Mouse (Mus musculus) mature B cell (primary cell): ENCODE results near the gene Usp43.

Experiments
- in situ Hi-C: fragments of 300-500 bp; cut with MboI; formaldehyde crosslinking; loops from 2 replicates; pipeline ENCODE4 v1.14.3; 2019

Usp43 gene

DNA sequence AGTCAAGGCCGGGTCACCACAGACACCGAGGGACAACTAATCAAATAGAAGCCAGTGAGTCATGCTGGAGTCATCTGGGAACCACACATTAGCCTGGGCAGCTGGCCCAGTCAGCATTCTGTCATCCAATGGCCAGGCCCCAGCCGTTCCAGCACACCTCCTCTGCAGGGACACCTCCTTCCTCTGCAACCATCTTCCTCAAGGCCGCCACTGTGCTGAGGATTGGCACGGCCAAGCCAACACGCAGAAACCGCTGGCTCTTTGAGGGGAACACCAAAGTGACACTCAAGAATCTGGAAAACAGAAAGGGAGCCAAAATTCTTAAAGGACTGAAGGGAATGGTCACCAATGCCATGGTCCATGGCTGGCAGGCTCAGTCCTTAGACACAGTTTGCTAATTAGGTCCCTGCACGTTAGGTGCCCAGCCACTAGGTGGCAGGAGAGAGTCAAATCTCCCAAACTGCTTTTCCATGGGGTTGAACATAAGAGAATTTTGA is 24.8 kb downstream of the Usp43 start:
- in situ Hi-C loops, result no loop called here

DNA sequence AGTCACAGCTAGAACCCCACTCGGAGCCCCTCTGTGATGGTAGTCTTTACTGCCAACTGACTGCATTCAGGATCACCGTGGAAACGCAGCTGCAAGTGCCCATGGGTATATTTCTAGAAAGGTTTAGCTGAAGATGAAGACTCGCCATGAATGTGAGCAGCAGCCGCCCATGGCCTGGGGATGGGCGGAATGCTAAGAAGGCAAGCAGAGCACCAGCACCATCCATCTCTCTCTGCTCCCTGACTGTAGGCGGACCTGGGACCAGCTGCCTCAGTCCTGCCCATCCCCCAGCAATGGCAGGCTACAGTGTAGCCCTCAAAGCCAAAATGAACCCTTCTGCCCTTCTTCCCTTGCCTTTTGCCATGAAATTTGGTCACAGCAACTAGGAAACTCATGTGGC is 26.3 kb downstream of the Usp43 start:
- in situ Hi-C loops, result no loop called here

- in situ Hi-C loops, result no loop called here
Measured at GRCm38 (mm10) chr11:67888521-67888920, 33.4 kb downstream of the Usp43 start.

DNA sequence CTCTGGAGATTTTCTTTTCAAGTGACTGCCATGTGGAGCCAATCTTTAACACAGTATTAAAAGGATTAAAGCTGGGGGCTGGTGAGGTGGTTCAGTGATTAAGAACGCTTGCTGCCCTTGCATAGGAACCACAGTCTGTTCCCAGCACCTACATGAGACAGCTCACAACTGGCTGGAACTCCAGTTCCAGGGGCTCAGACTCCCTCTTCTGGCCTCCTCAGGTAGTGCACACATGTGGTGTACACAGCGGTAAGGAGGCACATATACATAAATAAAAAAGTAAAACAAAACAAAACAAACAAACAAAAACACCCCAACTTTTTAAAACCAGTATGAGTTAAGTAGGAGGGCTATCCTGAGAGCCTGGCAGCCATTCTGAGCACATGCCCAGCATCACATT is 36.0 kb downstream of the Usp43 start:
- in situ Hi-C loops, result no loop called here

DNA sequence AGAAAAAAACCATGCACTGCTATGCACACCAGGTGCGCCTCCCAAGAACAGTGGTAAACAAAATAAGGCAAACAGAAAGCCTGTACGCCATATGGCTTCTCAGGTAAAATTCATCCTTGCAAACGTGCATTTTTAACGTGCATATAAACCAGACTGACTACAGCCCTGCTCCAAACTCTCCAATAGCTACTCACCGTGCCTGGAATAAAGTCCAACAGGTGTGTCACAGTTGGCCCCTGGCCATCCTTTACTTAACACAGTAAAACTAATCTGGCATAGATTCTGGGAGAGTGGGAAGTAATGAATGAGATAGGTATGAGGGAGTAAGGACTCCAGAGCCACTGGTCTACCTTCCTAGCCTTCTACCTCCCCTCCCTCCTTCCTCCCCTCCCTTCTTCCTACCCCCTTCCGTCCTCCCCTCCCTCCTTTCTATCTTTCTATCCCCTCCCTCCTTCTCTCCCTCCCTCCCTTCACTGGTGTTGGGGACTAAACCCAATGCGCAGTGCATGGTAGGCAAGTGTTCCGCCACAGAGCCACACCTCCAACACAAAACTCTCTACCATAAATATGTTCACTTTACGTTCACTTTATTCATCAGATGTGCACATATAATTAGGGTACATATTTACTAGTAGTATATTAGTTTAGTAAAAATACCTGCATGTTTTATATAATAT is 56.3 kb downstream of the Usp43 start:
- in situ Hi-C loops, result no loop called here

- in situ Hi-C loops, result no loop called here
Measured at GRCm38 (mm10) chr11:67865100-67865499, 56.9 kb downstream of the Usp43 start.

GRCm38 (mm10) chr11:67861399-67861838 is 60.5 kb downstream of the Usp43 start:
- in situ Hi-C loops, result no loop called here

DNA sequence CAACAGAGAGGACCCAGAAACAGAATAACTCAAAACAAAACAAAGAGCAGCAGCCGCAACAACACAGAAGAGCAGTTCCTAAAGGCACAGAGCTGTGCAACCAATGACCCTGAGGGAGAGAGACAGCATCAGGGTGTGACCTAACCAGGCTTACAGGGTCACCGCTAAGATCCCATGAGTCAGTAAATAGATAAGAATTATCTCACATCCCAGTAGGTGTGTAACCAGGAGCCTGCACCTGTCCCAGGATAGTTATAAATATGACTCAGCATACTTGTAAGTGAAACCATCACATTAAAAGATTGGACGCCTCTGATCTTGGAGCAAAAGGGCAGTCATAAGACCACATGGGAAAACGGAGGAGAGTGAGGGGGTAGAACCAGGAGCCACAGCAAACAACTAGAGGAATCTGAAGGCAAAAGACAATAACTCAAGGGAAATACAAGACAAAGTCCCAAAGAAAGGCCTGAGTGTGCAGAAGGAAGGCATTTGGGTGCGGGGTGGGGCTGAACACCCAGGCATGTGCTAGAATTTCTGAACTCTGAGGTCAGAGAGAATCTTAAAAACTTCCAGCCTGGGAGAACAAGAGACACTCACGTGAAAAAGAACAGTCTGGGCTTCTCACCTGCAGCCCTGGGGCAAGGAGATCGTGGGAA is 61.1 kb downstream of the Usp43 start:
- in situ Hi-C loops, result no loop called here

DNA sequence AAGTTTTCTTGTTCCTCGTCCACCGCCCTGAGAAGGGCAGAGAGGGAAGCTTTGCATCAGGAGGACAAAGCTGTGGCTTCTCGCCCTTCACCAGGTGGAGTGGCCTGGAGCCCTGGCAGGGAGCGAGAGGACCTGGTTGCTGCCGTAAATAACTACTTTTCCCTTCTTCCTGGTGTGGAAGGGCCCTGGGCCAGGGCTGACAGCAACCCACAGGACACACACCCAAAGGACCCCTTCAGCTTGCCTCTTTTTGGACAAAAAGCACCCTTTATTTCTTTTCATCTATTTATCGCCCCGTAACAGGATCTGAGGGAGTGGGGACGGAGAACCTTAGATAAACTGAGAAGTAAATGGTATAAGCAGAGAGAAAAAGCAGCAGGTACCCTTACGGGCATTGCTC is 63.4 kb downstream of the Usp43 start:
- in situ Hi-C loops, result no loop called here

- in situ Hi-C loops, result no loop called here
Measured at GRCm38 (mm10) chr11:67855035-67855434, 66.9 kb downstream of the Usp43 start.

DNA sequence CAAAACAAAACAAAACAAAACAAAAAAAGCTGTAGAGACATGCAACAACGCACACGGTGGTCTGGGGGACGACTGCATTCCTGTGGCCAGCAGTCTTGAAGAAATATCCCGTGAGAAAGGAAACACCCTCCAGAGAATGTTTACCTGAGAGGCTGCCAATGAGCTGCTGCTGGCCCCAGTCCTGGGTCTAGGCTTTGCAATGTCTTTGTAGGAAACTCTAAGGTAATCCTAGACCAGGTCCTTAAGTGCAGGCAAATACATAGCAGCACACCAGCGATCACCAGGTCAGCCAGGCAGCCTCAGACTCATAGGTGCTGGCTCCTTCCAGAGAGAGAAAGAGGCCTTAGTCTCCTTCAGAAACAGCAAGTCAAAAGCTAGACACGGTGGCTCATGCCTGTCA is 68.0 kb downstream of the Usp43 start:
- in situ Hi-C loops, result no loop called here

- in situ Hi-C loops, result no loop called here
Measured at GRCm38 (mm10) chr11:67851770-67852169, 70.2 kb downstream of the Usp43 start.

DNA sequence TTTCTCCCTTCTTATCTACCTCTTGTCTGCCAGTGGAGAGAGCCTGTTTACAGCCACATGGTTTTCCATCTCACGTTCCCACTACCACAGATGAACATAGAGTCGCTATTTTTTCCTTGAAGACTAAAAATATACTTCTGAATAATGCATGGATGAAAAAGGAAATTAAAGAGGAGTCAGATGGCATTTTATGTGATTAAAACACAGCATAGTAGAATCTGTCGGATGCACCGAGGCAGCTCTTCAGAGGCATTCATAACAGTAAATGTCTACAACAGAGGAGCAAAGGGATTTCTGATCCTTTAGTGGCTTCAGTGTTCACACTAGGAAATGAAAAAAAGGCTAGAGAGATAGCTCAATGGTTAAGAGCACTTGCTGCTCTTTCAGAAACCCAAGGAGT is 76.8 kb downstream of the Usp43 start:
- in situ Hi-C loops, result no loop called here

GRCm38 (mm10) chr11:67839810-67840209 is 82.1 kb downstream of the Usp43 start:
- in situ Hi-C loops, result no loop called here

- in situ Hi-C loops, result no loop called here
Measured at GRCm38 (mm10) chr11:67835408-67836078, 86.4 kb downstream of the Usp43 start.

DNA sequence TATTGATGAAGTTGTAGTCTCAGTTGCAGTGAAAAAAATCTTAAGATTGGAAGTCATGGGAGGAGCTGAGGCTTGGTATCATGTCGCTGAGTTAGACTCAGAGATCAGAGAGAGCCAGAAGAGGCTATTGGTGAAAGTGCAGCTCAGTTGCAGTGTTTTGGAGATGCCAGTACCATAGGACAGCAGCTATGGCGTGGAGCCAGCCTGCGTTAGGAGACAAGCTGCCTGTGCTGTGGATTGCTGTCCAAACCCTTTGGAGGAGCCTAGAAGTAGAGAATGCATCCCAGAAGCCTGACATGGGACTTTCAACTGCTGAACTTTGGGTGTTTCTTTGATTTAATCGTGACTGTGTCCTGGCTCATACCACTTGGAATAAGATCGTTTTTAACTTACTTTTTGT is 90.1 kb downstream of the Usp43 start:
- in situ Hi-C loops, result no loop called here

DNA sequence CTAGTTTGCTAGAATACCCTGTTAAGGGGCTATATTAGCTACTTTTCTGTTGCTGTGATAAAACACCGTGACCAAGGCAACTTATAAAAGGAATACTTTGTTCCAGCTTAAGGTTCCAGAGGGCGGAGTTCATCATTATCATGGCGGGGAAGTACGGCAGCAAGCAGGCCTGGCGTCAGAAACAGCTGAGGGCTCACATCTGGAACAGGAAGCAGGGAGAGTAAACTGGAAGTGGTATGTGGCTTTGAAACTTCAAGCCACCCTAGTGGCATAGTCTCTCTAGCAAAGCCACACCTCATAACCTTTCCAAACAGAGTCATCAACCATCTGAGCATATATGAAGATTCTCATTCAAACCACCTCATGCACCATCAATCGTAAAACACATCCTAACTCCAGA is 92.4 kb downstream of the Usp43 start:
- in situ Hi-C loops, result no loop called here

DNA sequence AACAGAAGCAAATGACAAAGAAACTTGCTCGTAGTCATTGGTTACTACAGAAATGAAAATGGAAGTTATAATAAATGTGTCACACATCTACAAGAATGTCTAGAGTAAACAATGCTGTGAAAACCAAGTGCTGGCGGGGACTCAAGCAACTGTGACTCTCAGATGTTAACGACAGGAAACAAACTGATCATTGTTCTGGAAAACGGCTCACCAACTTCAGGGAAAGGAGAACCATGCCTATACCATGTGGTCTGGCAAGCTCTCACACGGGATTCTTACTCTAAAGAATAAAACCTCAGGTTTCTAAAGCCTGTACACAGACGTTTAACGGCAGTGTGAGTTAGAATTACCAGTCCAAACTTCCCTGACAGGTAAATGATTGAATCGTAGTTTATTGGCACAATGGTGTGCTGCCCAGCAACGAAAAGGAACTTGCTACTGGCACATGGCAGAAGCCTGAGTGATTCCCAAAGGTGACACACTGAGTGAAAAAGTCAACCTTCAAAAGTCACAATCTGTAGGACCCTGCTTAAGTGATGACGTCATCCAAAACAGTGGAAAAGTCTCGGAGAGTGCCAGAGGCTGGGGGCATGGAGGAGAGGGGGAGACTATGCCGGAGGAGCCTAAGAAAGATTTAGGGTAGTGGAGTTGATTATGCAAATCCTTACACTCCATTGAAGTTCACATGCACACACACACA is 93.4 kb downstream of the Usp43 start:
- in situ Hi-C loops, result no loop called here

DNA sequence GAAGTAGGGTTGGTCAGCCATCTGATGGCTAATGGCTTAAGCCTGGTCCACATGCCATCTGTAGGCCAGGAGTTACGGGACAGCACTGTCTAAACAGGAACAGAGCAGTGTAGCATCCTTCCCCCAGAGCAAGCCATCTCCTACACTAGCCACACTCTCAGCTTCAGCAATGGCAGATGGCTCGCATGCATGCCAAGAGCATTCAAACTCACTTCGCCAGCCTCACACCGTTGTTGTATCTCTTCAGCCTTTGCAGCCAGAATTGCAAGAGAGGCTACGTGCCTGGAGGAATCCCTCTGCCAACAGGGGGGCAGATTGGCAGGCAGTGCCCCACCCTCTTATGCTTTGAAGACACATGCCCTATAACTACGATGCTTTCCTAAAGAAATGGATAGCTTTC is 100.4 kb downstream of the Usp43 start:
- in situ Hi-C loops, result no loop called here

DNA sequence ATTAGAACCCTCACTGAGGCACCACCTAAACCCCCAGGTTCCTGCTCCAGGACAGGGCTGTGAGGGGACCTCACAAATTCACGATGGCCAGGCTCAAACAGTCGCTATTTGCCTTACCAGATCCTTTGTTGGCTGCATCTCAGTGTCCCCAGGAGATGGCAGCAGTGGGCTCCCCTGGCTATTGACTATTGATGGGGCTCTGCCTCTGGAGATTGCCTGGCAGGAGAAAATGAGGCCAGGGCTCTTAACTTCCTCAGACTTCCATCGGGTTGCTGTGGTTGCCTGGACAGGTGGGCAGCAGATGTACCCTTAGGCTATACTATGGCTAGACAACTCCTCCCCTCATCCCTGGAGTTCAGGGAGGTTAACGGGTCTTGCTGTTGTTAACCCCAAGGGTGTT is 101.7 kb downstream of the Usp43 start:
- in situ Hi-C loops, result no loop called here

DNA sequence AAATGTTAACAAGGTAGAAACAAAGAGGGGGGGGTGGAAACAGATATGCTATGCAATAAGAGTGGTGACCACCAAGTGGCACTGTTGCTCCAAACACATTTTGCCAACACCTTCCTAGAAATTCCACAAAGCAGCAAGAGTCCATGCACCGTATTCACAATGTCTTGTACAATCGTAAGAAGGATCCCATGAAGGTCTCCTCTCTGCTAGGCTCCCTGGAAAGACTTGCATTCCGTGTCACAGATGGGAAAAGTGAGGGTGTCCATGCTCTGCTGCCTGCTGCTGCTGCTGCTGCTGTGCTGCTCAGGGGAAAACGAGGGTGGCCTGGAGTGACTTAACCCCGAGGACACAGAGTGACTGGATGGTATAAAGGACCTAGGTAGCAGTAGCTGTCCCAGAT is 102.3 kb downstream of the Usp43 start:
- in situ Hi-C loops, result no loop called here

DNA sequence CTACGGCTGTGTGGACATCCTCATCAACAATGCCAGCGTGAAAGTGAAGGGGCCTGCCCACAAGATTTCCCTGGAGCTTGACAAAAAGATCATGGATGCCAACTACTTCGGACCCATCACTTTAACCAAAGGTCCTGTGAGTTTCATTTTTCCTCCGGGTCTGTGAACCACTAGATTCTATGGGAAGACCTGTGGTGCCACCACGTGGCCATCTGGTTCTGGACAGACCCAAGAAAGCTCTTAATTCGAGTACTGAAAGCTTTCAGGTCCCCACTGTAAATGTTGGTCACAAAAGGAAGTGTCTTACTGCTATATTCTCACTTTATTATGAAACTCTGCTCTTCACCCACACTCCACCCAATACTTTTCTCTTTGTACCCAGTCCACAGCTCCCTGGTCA is 110.4 kb downstream of the Usp43 start:
- in situ Hi-C loops, result no loop called here

- in situ Hi-C loops, result no loop called here
Measured at GRCm38 (mm10) chr11:67808051-67808450, 113.9 kb downstream of the Usp43 start.
